Mouse (Mus musculus) retina, embryonic 14.5 days (tissue): Measurements from ENCODE around the gene Gad1.

Experiments
- DNase-seq: peaks from one replicate; pipeline ENCODE4 v3.0.0-alpha.2; 2015; ENCODE audit warnings: low spot score

Gene Gad1

GRCm38 (mm10) chr2:70552772-70553171 is at the start of gene Gad1:
Gene Gad1 (plus strand): TSS chr2:70553072.
- DNase-seq = no peak

DNA sequence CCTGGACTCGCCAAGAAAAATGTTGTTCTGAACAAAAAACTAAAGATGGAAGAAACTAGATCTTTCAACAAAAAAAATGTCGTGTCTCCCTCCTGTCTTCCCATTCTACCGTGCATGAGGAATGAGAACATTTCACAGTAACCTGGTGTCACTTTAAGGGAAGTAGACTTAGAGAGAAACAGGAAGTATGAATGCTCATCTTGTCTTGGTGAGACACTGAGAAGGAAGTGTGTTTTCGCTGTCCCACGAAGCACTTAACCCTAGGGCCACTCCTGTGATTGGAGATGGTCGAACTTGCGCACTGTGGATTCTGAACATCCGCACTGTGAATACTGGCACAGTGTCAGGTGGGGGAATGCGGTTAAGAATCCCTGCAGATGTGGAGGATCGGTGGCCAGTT is 49.4 kb upstream of the Gad1 start:
- no peak for DNase-seq

- no peak for DNase-seq
These were observed 47.6 kb upstream of the Gad1 start for GRCm38 (mm10) chr2:70505229-70505628.

DNA sequence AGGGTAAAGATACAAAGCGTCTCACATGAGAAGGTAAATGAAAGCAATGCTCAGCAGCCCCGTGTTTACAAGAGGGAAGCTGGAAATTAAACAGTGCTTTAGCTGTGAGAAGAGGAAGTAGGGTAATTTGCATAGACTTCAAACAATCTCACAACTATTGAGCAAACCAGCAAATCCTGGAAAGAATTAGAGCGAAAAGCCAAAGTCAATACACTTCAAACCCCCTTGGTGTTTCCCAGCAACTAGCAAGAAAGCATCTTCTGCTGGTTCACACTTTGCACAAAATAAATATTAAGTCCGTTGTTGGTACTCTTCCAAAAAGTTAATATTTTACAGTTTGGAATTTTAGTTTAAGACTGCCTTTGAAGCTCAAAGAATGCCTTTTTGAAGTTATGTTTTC is 47.0 kb upstream of the Gad1 start:
- DNase-seq = no peak

DNA sequence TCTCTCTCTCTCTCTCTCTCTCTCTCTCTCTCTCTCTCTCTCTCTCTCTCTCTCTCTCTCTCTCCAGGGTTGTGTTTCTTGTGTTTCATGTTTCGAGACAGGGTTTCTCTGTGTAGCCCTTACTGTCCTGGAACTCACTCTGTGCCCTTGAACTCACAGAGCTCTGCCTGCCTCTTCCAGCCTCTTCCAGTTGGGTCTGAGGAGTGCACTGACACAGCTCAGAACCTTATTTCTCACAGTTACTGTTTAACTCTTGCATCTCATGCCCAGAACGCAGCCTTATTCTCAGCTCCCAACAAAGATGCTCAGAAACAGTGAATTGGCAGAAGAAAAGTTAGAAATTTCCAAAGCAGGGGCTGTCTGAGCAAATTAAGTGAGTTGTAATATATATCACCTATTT is 46.5 kb upstream of the Gad1 start:
- DNase-seq = no peak

- peak; percentile 38 for DNase-seq
These were observed 44.4 kb upstream of the Gad1 start, which contains the start of gene Erich2 for GRCm38 (mm10) chr2:70508496-70508895. Gene Erich2 (plus strand): TSS chr2:70508819.

GRCm38 (mm10) chr2:70509021-70509632 is 43.7 kb upstream of the Gad1 start:
- peak; percentile 82 for DNase-seq

DNA sequence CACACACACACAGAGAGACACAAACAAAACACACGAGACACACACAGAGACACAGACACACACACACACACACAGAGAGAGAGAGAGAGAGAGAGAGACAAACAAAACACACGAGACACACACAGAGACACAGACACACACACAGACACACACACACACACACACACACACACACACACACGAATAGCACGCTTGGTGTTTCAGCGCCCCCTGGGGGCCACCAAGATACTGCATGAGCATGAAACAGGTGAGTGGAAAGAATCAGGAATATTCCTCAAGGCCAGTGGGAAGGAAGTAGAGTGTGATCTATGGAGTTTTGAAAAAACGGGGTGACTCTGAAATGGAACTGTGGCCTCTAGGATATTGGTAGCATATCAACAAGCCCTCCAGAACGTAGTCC is 14.6 kb upstream of the Gad1 start:
- DNase-seq = peak; percentile 62

DNA sequence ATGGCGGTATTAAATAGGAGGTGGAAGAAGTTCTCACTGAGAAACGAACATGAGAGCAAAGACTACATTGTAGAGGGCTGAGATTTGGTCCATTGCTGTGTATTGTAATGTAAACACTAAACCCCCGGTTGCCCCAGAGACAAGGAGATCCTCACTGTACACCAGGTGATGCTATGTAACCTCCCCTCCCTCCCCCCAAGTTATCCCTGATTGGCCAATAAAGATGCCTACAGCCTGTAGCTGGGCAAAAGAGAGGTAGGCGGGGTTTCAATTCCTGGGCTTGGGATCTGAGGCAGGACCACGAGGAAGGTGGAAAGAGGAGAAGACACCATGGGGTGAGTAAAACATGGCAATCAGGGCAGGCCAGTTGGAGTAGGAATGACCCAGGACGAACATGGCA is 2.2 kb upstream of the Gad1 start:
- no peak for DNase-seq

DNA sequence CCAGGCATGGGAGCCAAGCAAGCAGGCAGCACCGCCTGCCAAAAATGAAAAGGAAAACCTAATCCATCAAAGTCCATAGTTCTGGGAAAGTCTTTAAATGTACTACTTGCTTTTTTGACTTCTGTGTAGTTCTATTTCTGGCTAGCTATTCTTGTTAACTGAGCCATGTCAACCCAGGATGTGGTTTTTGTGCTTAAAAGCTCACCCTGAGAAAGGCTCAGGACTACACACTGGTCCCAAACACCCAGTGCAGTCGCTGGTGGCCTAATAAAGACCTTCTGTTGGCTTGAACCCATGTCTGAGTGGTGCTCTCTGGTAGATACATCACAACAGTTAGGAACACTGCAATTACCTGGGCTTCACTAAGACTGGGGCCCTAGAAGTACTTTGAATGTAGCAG is 1.4 kb upstream of the Gad1 start:
- no peak for DNase-seq

- DNase-seq = no peak
These were observed 739 bp upstream of the Gad1 start for GRCm38 (mm10) chr2:70552067-70552598.

- DNase-seq = no peak
These were observed 954 bp downstream of the Gad1 start for GRCm38 (mm10) chr2:70553826-70554225.

DNA sequence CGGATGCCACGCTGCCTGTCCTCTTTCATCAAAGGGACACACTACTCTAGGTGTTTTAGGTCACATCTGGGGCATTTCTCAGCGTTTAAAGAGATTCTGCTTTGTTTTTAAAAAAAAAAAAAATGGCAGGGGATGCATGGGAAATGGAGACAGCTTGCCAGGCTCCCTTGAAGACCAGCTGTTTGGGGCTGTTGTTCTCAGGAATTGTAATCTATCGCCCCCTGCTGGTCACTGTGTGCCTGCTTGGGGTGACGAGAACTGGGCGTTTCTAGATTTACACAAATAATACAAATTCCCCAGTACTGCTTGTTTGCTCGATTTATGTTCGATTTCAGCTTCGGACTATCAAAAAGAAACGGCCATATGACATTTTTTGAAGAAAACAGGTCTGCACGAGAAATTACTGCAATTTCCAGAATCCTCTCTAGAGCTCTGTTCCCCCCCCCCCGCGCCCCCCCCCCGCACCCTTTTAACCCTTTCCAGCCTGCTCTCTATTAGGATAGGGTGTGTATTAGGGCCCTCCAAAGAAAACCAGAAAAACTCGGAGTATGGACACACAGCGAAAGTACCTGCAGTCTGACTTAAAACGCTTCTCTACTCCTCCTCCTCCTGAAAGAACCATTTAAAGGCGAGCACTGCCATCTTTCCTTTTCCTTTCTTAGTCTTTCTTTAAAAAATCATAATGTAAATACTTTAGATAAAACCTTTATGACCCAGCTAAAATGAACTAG is 5.4 kb downstream of the Gad1 start:
- DNase-seq = peak; percentile 96

DNA sequence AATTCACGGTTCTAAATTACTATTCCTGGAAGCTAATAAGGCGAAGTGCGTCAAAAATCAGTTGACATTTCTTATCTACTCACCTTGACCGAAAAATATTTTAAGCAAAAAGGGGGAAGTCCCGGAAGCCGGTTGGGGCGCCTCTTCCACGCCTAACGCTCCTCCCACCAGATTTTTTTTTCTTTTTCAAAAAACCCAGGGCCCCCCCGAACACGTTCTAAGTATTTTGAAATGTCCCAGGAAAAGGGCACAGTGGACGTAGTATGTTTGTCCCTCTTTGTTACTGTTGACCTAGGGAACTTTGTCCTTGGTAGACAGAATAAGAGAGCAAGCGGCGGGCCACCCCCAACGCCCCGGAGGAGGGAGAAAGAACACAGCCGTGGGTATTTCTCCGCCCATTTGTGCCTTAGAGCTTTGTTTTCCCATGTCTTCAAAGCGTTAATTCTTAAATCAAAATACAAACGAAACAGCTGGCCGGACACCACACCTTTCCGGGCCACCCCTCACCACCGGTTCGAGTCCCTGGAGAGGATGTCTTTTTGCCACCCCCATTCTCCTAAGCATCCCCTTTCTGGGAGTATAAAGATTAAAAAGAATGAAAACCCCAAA is 6.1 kb downstream of the Gad1 start:
- DNase-seq = no peak

DNA sequence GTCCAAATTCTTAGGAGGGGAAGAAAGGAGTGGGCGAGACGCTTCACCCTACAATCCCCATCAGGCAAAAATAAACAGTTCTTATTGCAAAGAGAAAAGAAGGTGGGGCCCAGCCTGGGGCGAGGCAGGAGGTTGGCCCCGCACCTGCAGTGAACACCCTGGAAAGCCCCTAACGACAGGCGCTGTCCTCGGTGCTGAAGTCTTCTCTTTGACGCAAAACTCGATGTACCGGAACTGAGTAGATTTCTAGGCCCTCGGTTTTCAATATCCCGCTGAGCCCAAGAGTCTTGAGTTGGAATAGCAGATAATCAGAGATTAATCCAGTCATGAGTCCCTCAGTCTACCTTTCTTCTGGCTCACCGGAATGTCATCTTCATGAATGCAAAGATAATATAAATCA is 6.6 kb downstream of the Gad1 start:
- DNase-seq = peak; percentile 82

- peak; percentile 85 for DNase-seq
These were observed 8.4 kb downstream of the Gad1 start for GRCm38 (mm10) chr2:70561077-70561795.

DNA sequence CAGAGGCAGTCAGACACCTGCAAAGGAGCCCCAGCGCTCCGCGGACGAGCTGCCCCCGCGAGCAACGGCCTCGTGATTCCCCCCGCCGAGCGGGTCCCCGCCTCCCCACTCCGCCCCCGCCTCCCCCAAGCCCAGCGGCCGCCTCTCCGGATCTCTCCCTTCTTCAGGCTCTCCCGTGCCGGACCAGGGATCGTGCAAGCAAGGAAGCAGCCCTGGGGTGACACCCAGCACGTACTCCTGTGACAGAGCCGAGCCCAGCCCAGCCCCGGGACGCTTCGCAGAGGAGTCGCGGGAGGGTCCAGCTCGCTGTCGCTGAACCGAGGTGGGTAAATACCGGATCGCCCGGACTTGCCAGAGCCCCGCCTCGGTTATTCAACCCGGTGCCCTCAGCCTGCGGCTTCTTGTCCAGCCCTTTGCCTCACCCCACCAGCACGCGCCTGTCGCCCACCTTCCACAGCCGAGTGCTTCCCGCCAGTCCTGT is 9.2 kb downstream of the Gad1 start:
- DNase-seq = peak; percentile 37

DNA sequence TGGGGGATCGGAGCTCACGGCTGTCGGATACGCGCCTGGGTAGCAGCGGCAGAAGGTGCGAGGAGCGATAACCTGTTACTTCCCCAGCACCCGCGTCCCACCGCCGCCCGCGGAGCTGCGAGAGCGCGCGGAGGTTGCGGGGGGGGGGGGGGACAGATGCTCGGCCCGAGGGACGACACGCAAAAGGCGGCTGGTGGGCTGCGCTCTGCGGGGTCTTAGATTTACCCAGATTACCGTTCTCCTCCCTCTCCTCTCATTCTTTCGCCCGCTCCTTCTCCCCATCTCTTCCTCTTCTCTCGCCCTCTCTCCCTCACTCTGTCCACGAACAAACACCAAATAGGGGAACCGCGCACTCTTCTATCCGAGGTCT is 9.7 kb downstream of the Gad1 start:
- DNase-seq = no peak

DNA sequence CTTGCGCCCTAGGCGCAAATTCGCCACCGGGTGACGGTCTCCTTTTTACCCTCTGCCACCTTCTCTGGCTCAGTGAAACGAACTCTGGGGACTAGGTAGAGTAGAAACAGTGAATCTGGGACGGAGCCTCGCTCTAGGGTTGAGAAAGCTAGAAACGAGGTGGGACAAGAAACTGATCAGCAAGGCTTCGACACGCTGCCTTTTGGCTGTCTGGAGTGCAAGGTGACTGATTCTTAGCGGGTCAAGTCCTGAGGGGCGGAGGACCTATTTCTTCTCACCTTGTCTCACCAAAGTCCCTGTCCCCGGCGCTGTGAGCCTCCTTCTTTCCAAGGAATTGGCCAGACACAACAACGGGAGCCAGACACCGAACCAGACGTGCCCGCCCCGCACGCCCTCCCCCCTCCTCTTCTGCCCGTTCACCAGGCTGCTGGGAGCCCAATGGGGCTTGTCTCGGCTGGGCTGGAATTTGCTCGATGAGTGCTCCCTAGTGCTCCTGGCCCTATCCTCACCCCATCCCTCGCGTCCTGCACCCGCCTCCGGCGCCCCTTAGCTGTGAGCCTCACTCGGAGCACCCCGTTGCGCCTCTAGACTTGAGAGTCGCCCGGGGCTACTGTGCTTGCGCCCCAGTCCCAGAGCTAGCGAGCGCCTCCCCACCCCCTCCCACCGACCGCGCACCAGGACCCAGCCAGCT is 10.3 kb downstream of the Gad1 start:
- peak; percentile 32 for DNase-seq

GRCm38 (mm10) chr2:70563721-70564645 is 11.1 kb downstream of the Gad1 start:
- no peak for DNase-seq
